Mouse (Mus musculus): Measurements from ENCODE around the gene Tmem138.
A peak's percentile ranks its signal among the peaks of the same experiment; 100 is the strongest.
"Not testable (repeated sequence)": the region's sequence is repeated elsewhere in the genome, so short reads cannot be mapped to it uniquely, and the experiment has no call there.

Tmem138 gene

DNA sequence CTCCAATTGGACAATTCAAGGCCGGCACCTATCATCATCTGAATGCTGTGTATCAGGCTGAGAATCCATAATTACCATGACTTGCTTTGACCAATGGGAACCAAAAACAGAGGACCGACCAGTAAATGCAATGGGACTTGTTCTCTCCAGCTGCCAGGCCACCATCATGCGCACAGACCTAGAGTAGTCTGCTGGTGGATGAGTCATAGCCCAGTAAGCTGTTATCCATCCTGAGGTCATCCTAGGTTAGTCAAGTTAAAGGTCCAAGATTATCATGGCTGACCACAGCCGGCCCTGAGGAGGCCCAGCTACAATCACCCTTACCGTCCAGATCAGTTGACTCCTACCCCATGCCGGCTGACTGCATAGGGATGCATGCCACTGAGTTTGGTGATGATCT, 7.5 kb downstream of the Tmem138 start:
- no peak for DNase-seq (ENCODE audit: low spot score)

DNA sequence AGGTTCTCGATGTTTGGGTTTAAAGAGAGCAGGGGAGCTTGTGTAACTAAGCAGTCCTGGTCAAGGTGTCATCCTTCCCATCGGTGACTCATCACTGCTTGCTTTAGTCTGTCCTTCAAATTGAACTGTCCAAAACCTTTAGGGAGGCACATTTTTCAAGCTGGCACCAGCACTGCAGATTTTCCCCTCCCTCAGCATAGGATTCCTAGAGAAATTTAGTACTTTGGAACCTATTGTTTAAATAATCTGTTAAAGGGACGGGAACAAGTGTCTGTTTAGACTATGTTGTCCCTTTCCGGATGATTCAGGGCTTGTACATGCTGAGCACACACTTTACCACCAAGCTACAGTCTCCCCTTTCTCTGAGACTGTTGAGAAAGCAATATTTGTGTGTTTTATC, 11.9 kb downstream of the Tmem138 start:
- DNase-seq (ENCODE audit: low spot score) = no peak

DNA sequence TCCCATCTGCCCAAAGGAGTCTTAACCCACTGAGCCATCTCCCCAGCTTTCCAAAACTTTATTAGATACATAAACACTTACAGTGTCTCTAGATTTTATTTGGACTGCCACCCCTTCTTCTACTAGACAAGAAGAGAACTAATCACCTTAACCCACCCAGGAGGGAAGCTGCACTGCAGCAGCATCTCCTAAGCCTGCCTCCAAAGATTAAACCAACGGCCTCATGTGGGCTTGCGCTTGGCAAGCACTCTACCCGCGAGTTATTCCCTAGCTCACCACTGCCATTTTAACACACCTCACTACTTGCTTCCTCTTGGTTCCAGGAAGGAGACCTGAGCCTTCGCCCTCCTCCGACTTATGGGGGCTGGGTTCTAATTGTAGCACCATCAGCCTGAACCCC, 12.9 kb downstream of the Tmem138 start:
- DNase-seq (ENCODE audit: low spot score) = no peak

DNA sequence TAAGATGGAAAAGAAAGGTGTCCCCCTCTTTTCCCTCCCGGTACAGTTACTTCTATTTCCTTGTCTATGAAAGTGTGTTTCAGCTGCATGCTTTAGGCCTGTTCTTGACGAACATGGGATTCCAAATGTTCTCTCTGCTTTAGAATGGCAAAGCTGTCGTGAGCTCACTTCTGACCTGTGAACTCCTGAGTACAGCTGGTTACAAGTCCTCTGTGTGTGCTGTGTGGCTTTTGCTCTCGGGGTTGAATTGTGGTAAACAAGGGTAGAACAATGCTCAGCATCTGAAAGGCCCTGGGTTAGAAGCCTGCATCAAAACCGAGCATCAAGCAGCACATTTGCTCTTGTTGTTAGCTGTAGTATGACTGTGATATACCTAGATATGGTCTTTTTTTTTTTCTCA, 14.8 kb downstream of the Tmem138 start:
- no peak for DNase-seq (ENCODE audit: low spot score)

DNA sequence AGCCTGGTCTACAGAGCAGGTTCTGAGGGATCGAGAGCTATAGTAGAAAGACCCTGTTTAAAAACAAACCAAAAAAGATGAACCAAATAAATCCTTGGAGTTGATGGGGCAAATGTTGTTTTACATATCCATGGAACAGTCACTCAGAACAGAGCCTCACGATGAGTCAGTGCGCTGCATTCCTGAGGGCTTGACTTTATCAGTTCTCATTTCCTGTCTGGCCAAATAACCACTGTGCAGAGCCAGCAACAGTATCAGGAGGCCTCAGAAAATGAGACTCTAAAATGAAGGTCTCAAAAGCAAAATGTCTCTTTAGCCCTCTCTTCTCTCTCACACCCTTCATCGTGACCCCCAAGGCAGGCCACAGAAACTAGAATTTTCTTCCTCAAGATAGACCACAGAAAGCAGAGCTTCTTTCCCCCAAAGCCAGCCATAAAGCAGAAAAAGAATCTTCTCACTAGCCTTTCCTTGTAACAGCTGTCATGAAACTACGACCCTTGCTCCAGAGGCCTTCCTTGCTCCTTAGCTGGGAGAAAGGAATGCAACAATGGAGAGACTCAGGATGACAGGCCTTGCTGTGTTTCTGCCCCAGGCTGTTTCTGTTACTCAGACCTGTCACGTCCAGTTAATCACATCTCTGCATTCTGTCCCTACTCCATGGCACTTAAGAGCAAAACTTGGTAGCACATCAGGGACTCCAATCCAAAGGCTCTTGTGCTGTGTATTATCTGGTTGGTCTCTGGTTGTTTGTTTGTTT, 15.4 kb downstream of the Tmem138 start:
- DNase-seq (ENCODE audit: low spot score) = peak; percentile 42

DNA sequence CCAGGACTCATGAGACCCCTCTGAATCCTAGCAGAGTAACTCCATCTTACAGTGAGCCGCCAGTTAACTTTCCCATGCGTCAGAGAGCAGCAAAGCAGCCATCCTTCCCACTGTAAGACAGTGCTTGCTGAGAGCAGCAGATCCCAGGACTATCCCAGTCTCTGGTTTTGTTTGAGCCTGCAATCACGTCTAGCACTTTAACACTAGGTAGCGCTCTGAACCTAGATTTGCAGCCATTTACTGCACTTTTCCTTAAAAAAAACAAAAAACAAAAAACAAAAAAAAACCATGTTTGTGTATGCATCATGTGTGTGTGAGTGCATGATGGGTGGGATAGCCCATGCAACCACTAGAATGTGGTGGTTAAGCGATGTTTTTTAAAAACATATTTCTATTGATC, 17.1 kb downstream of the Tmem138 start:
- DNase-seq (ENCODE audit: low spot score) = peak; percentile 39

DNA sequence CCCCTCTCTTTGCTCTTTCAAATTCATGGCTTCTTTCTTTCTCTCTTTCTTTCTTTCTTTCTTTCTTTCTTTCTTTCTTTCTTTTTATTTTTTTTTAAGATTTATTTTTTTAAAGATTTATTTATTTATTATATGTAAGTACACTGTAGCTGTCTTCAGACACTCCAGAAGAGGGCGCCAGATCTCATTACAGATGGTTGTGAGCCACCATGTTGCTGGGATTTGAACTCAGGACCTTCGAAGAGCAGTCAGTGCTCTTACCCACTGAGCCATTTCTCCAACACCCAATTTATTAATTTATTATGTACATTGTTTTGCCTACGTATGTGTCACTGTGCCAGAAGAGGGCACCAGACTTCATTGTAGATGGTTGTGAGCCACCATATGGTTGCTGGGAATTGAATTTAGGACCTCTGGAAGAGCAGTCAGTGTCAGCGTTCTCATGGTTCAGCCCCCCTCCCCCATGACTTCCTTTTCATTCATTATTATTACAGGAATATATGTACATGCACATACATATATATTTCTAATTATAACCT, 19.3 kb downstream of the Tmem138 start:
- DNase-seq (ENCODE audit: low spot score) = not testable (repeated sequence)

DNA sequence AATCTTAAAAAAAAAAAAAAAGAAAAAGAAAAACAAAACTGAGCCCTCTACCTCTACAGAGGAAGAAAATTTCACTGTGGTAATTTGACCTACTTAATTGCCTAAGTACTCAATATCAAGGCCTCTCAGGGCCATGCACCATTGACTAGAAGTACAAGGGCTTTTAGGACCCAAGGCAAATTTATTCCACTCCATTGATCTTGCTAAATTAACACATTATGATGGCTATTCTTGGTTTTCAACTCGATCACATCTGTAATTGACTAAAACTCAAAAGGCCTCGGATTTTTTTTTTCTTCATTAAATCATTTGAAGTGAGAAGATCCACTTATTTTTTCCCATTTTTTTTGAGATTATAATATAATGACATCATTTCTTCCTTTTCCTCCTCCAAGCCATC, 19.7 kb downstream of the Tmem138 start:
- DNase-seq (ENCODE audit: low spot score) = no peak

DNA sequence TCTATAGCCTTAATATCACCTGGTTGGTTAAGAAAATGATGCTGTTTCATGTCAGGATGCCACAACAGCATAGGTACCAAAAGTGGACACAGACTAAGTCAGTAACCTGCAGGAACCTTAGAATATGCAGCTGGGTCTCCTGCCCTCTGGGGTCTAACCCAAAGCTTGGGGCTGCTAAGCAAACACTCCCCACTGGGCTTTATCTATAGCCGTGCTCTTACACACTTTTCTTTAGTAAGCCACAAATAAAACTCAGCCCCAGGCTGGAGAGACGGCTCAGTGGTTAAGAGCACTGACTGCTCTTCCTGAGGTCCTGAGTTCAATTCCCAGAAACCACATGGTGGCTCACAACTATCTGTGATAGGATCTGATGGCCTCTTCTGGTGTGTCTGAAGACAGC, 20.2 kb downstream of the Tmem138 start:
- DNase-seq (ENCODE audit: low spot score) = no peak

DNA sequence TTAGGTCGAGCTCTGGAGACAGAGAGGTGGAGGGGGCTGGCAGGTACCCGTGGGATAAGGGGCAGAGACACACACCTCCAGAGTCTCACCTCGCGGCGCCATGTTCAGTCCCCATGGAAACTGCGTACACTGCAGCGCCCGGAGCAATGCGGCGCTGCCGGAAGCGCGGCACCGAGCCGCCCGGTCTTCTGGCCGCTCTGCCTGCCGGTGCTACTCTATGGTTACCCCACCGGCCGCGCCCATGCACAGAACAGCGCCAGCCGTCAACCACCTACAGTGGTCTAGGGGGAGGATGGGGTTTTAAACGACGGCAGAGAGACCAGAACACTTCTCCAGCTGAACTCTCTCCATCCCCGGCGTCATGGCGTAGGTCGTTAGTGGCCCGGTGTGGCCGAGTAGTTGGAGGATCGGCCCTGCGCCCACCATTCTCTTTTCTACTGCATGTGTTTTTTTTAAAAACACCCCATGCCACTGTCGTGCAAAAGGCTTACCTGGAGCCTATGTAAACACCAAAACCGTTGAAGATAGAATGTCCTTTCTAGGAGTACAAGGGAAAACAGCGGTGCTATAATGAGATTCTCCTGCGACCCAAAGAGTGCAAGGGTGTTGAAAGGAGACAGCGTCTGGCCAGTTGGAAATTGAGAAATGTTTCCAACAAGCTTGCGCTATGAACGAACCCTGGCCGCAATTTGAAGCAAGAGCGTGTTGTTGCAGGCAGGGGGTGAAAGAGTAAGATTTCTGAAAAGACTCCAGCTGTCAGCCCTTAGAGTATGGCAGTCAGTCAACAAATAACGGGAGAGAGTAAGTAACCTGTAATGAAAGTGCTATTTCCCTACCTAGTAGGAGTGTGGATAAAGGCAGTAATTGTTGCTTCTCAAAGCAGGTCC, 21.3 kb downstream of the Tmem138 start, which contains the start of gene Tmem216:
Tmem216 (minus strand) TSS at position 615 of the 887 bp plus-strand sequence.
- peak; percentile 90 for DNase-seq (ENCODE audit: low spot score)

DNA sequence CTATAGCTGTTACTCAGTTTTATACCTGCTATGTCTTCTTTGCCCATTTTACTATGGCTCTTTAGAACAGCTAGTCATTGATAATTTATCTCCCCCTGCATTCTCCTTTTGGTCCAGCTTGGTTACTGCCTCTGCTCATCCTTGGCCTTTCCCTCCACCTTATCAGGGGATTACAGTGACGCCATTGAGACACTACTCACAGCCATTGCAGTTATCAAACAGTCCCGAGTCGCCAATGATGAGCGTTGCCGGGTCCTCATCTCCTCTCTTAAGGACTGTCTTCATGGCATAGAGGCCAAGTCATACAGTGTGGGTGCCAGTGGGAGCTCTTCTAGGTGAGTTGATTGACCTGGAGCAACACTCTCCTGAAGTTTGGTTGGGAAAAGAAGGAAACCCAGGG, 37.7 kb downstream of the Tmem138 start:
- no peak for DNase-seq (ENCODE audit: low spot score)

DNA sequence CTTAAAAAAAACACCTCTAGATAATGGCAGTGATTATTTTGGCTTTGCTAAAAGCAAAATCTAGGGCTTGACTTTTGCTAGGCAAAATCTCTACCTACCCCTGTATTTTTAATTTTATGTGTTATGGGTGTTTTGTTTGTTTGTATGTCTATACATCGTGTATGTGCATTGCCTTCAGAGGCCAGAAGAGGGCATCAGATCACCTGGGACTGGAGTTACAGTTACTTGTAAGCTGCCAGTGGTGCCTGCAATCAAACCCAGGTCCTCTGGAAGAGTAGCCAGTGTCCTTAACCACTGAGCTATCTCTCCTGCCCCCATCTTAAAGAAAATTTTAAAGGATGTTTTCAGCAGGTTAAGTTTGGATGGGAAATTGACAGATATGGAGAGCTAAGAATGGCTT, 47.1 kb downstream of the Tmem138 start:
- DNase-seq (ENCODE audit: low spot score) = peak; percentile 11

DNA sequence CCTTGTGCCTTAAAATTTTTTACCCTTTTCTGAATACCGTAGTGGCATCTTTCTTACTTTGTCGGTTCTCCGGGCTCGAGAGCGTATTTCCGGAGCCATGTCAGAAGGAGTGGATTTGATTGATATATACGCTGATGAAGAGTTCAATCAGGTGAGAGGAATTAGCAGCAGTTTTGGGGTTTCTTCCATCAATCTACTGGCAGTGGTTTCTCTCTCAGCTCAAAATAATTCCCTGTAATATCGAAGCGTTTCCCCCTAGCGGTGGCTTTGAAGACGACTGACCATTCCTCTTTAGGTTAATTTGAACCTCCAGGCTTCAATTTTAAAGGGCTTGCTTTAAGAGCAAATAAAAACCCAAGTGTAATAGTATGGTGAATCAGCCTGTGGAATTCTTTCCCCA, 51.3 kb downstream of the Tmem138 start, which contains the start of gene Sdhaf2:
Sdhaf2 (minus strand) TSS at position 233 of the 400 bp plus-strand sequence.
- DNase-seq (ENCODE audit: low spot score) = peak; percentile 84

DNA sequence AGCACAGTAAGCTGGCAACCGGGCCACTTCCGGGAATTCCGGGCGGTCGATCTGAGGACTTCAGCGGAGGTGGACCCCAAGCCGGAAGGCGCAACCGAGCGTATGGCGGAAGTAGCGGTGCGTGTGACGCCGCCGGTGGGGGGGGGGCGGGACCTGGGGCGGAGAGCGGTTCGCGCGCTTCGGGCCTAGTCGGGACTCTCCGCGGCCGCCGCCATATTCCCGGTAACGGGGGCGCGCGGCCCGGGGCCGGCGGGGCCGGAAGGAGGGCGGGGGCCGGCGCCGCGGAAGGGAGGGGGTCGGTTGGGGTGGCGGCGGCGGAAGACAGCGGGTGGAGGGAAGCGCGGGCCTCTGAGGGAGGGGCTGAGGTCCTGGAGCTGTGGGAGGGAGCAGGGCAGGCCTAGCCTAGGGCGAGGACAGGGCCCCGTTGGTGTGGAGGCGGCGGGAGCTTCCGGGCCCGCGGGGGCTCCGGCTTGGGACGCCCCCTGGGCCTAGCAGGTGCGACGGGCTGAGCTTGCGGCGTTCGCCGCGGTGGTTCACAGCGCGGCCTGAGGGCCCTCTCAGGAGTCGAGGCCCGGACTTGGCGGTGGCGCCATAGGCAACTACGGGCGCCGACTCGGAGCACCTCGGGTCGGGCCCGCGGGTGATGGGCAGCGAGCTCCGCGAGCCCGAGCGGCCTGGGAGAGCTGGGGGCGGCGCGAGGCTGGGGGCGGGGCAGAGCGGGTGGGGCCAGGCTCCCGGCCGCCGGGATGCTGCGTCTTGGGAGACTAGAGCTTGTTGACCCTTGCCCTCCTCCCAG, 51.9 kb downstream of the Tmem138 start, which contains the start of gene Cpsf7:
Cpsf7 (plus strand) TSS at position 161 of the 796 bp plus-strand sequence.
- DNase-seq (ENCODE audit: low spot score) = peak; percentile 96

DNA sequence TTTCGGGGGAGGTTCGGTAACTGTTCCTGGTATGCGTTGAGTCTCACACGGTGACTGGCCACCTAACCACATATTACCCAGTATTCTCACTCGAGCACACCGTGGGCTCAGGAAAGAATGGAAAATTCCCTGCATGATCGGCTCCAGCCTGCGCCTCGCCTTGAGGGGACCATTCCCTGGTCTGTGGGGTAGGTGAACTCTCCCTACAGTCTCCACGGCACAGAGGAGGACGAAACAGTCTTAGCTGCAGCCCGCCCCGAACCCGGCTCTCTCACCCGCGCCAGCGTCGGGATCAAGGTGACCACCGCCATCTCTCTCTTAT, 52.4 kb downstream of the Tmem138 start:
- no peak for DNase-seq (ENCODE audit: low spot score)

DNA sequence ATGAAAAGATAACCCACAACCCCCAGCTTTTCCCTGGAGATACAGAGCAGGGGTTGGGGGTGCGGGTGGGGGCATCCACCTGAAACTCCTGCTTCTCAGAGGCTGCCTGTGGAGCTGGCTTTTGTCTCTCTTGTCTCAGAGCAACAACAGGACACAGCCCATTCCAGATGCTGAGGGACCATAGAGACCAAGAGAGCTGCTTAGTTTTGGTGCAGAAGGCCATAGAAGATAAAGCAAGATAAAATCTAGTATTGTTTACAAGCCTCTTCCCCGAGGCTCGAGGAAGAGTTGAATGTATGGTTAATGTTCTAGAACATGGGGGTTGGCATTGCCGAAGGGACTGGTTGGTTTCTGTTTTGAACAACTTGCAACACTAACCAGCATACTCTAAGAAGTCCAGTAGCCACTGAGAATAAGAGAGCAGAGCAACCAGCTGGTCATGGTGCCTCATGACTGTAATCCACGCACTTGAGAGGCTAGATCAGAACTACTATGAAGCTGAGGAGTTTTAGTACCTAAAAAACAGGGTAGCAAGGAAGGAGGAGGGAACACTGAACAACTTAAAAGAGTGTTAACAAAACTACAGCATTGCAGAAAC, 53.6 kb downstream of the Tmem138 start:
- DNase-seq (ENCODE audit: low spot score) = no peak

DNA sequence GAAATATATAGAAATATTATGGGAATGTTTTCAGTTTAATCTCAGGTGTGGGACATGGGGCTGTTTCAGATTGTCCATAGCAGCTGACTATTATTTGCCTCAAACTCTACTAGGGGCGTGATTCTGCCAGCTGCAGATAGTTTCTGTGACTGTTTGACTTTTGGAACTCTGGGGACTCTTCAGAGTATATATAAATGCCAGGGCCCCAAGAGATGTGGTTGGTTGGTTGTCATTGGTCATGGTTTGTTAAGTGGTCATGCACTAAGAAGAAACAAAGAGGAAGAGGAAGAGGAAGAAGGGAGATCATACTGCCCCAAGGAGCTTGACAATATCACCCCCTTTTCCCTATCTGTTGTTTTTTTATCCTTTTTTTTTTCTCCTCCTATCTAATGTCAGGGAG, 55.2 kb downstream of the Tmem138 start:
- DNase-seq (ENCODE audit: low spot score) = no peak
